Mouse (Mus musculus): ENCODE measurements around the gene Kmo. TPM values are rescaled to one million over a fixed set of nuclear protein-coding genes. Genes with fewer than 3 reads are reported as not detected.

Gene Kmo
- polyA plus RNA-seq, 1 experiment: 0.02 TPM

GRCm38 (mm10) chr1:175699796-175700195, 79.6 kb downstream of the Kmo start:
- no peaks in the 10 kb centered on the region for H3K36me3 ChIP-seq (ENCODE audit: control insufficient read depth, insufficient read depth)

GRCm38 (mm10) chr1:175701145-175701544, 81.0 kb downstream of the Kmo start:
- Histone ChIP-seq H3ac (ENCODE audit: control insufficient read depth, insufficient read length, low read depth) (no peak overlapping the region), H3K4me3 (ENCODE audit: insufficient read depth, poor library complexity, severe bottlenecking) (no peak overlapping the region), H3K27me3 (ENCODE audit: control insufficient read depth, insufficient read depth, insufficient read length) (no peaks in the 10 kb centered on the region), H3K79me2 (ENCODE audit: control insufficient read depth, insufficient read depth) (no peaks in the 10 kb centered on the region), H3K79me3 (ENCODE audit: low read depth) (no peaks in the 10 kb centered on the region), H3K36me3 (ENCODE audit: control insufficient read depth, insufficient read depth) (no peaks in the 10 kb centered on the region)
- TF ChIP-seq MAX (IDR thresholded peaks at IDR 0.05): no peak
- TF ChIP-seq MYOD1 (IDR thresholded peaks at IDR 0.05; ENCODE audit: control insufficient read depth, insufficient read length, low read depth): no peak
- no peak for TF ChIP-seq FOSL1 (IDR thresholded peaks at IDR 0.05; ENCODE audit: insufficient read depth, low read length, poor library complexity, severe bottlenecking)
- TF ChIP-seq CTCF (IDR thresholded peaks at IDR 0.05; ENCODE audit: control insufficient read depth, insufficient read depth, insufficient read length): no peak
- TF ChIP-seq CEBPB (IDR thresholded peaks at IDR 0.05; ENCODE audit: low read depth): no peak
- TF ChIP-seq MYOG (IDR thresholded peaks at IDR 0.05; ENCODE audit: control insufficient read depth, extremely low read depth, insufficient read length): no peak
- TF ChIP-seq USF1 (IDR thresholded peaks at IDR 0.05; ENCODE audit: low read depth): no peak

More at GRCm38 (mm10) chr1:175699796-175700195, 79.6 kb downstream of the Kmo start:
- Histone ChIP-seq H3ac (ENCODE audit: control insufficient read depth, insufficient read length, low read depth) (no peak overlapping the region), H3K27me3 (ENCODE audit: control insufficient read depth, insufficient read depth, insufficient read length) (no peaks in the 10 kb centered on the region), H3K4me3 (ENCODE audit: insufficient read depth, poor library complexity, severe bottlenecking) (no peak overlapping the region), H3K79me2 (ENCODE audit: control insufficient read depth, insufficient read depth) (no peaks in the 10 kb centered on the region), H3K79me3 (ENCODE audit: low read depth) (no peaks in the 10 kb centered on the region)
- TF ChIP-seq CTCF (IDR thresholded peaks at IDR 0.05; ENCODE audit: control insufficient read depth, insufficient read depth, insufficient read length) (no peak), USF1 (IDR thresholded peaks at IDR 0.05; ENCODE audit: low read depth) (peak; percentile 34)

GRCm38 (mm10) chr1:175707599-175707998, 87.4 kb downstream of the Kmo start:
- TF ChIP-seq USF1 (IDR thresholded peaks at IDR 0.05; ENCODE audit: low read depth) (no peak), MYOD1 (IDR thresholded peaks at IDR 0.05; ENCODE audit: control insufficient read depth, insufficient read length, low read depth) (no peak), CTCF (IDR thresholded peaks at IDR 0.05; ENCODE audit: control insufficient read depth, insufficient read depth, insufficient read length) (no peak), CEBPB (IDR thresholded peaks at IDR 0.05; ENCODE audit: low read depth) (no peak), MYOG (IDR thresholded peaks at IDR 0.05; ENCODE audit: control insufficient read depth, extremely low read depth, insufficient read length) (no peak), FOSL1 (IDR thresholded peaks at IDR 0.05; ENCODE audit: insufficient read depth, low read length, poor library complexity, severe bottlenecking) (no peak), MAX (IDR thresholded peaks at IDR 0.05) (no peak)
- H3K27me3 ChIP-seq (ENCODE audit: control insufficient read depth, insufficient read depth, insufficient read length): no peaks in the 10 kb centered on the region
- H3K79me2 ChIP-seq (ENCODE audit: control insufficient read depth, insufficient read depth): no peaks in the 10 kb centered on the region
- no peaks in the 10 kb centered on the region for H3K36me3 ChIP-seq (ENCODE audit: control insufficient read depth, insufficient read depth)
- H3K4me3 ChIP-seq (ENCODE audit: insufficient read depth, poor library complexity, severe bottlenecking): no peak overlapping the region
- H3ac ChIP-seq (ENCODE audit: control insufficient read depth, insufficient read length, low read depth): no peak overlapping the region
- no peaks in the 10 kb centered on the region for H3K79me3 ChIP-seq (ENCODE audit: low read depth)

DNA sequence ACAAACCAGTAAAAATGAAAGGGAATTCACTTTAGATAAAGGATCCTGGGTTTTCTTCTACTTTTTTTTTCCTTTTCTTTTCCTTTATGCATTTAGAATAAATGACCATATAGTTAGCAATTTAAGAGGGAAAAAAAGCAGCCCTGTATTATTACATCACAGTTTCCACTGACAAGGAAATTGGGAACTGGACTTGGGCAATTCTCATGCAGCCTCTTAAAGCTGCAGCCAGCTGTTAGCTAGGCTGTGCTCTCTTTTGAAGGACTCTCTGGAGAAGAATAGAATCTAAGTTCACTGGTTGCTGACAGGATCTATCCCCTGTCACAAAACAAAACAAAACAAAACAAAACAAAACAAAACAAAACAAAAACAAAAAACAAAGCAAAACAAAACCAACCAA, 87.8 kb downstream of the Kmo start:
- no peaks in the 10 kb centered on the region for H3K79me3 ChIP-seq (ENCODE audit: low read depth)
- TF ChIP-seq USF1 (IDR thresholded peaks at IDR 0.05; ENCODE audit: low read depth) (no peak), FOSL1 (IDR thresholded peaks at IDR 0.05; ENCODE audit: insufficient read depth, low read length, poor library complexity, severe bottlenecking) (no peak), CTCF (IDR thresholded peaks at IDR 0.05; ENCODE audit: control insufficient read depth, insufficient read depth, insufficient read length) (no peak), CEBPB (IDR thresholded peaks at IDR 0.05; ENCODE audit: low read depth) (no peak)
- no peak overlapping the region for H3K4me3 ChIP-seq (ENCODE audit: insufficient read depth, poor library complexity, severe bottlenecking)
- no peaks in the 10 kb centered on the region for H3K36me3 ChIP-seq (ENCODE audit: control insufficient read depth, insufficient read depth)
- no peak overlapping the region for H3ac ChIP-seq (ENCODE audit: control insufficient read depth, insufficient read length, low read depth)
- no peaks in the 10 kb centered on the region for H3K79me2 ChIP-seq (ENCODE audit: control insufficient read depth, insufficient read depth)
- H3K27me3 ChIP-seq (ENCODE audit: control insufficient read depth, insufficient read depth, insufficient read length): no peaks in the 10 kb centered on the region

Other genes with a start within 250 kb of the Kmo start
- 0.07 TPM for gene Rgs7, start 127.9 kb upstream of the Kmo start, polyA plus RNA-seq (2012; fragmentation: generic; extraction: Trizol)
- gene Fh1, start 5.3 kb downstream of the Kmo start, polyA plus RNA-seq (2012; fragmentation: generic; extraction: Trizol): 107 TPM
- 3.1 TPM for gene Opn3, start 72.4 kb downstream of the Kmo start, polyA plus RNA-seq (2012; fragmentation: generic; extraction: Trizol)
- 1.2 TPM for gene Chml, start 72.5 kb downstream of the Kmo start, polyA plus RNA-seq (2012; fragmentation: generic; extraction: Trizol)
- gene Wdr64, start 78.2 kb downstream of the Kmo start, polyA plus RNA-seq (2012; fragmentation: generic; extraction: Trizol): not detected